18 mouse cellular contexts compared by ENCODE assay signal in genomic region chr3:154382811-154383210, GRCm38 (mm10). TPM values are rescaled to one million over a fixed set of nuclear protein-coding genes. Genes with fewer than 3 reads are reported as not detected.
"Had no signal": no experiment of that assay in that cellular context is flagged by ENCODE, and none has a peak within 500 bp of the region (broad histone marks: within the 10 kb centered on the region; RNA-seq: fewer than 3 reads in every experiment).

No protein-coding gene starts in this region.

- H3K4me3 ChIP-seq: lung, embryonic 15.5 days; megakaryocyte, embryonic 14.5 days; midbrain, embryonic 13.5 days; midbrain, embryonic 15.5 days; neural tube, embryonic 12.5 days; stomach, embryonic 15.5 days had no signal

- H3K36me3 ChIP-seq: lung, embryonic 15.5 days; midbrain, embryonic 13.5 days; midbrain, embryonic 15.5 days; neural tube, embryonic 12.5 days; stomach, embryonic 15.5 days had no signal

- H3K27me3 ChIP-seq: lung, embryonic 15.5 days; megakaryocyte, embryonic 14.5 days; neural tube, embryonic 12.5 days; stomach, embryonic 15.5 days had no signal

- H3K4me2 ChIP-seq: lung, embryonic 15.5 days; midbrain, embryonic 13.5 days; midbrain, embryonic 15.5 days; neural tube, embryonic 12.5 days; stomach, embryonic 15.5 days had no signal

- H3K27ac ChIP-seq: lung, embryonic 15.5 days; macrophage; midbrain, embryonic 13.5 days; midbrain, embryonic 15.5 days; neural tube, embryonic 12.5 days; stomach, embryonic 15.5 days; stomach, postnatal 0 days had no signal

- H3K9me3 ChIP-seq: lung, embryonic 15.5 days; megakaryocyte, embryonic 14.5 days; midbrain, embryonic 13.5 days; midbrain, embryonic 15.5 days; neural tube, embryonic 12.5 days; stomach, embryonic 15.5 days had no signal

- H3K4me1 ChIP-seq: lung, embryonic 15.5 days; megakaryocyte, embryonic 14.5 days; stomach, embryonic 15.5 days had no signal

- ATAC-seq: liver, postnatal 0 days; lung, postnatal 0 days; midbrain, embryonic 13.5 days; midbrain, embryonic 15.5 days had no signal

- DNase-seq: liver, postnatal 0 days; lung, adult 2 months; lung, postnatal 14 days; lung, postnatal 36 days; right cerebral cortex, postnatal 14 days; thymus, adult 2 months; thymus, postnatal 36 days had no signal

- H3K9ac ChIP-seq: liver, postnatal 0 days; lung, embryonic 15.5 days; midbrain, embryonic 13.5 days; midbrain, embryonic 15.5 days; neural tube, embryonic 12.5 days; stomach, embryonic 15.5 days had no signal

RNA-seq across cellular contexts. Expression of gene Lhx8, which starts 52.4 kb away (rescaled TPM):
- polyA plus RNA-seq: liver, postnatal 0 days; lung, postnatal 0 days; macrophage; neural tube, embryonic 14.5 days; spleen, adult 2 months; stomach, postnatal 0 days had no signal
